Mouse (Mus musculus): Measurements from ENCODE around the gene Stoml2. TPM values are rescaled to one million over a fixed set of nuclear protein-coding genes. Genes with fewer than 3 reads are reported as not detected.

Stoml2 gene
- polyA plus RNA-seq, 1 experiment from 2014 or later: 340 TPM

DNA sequence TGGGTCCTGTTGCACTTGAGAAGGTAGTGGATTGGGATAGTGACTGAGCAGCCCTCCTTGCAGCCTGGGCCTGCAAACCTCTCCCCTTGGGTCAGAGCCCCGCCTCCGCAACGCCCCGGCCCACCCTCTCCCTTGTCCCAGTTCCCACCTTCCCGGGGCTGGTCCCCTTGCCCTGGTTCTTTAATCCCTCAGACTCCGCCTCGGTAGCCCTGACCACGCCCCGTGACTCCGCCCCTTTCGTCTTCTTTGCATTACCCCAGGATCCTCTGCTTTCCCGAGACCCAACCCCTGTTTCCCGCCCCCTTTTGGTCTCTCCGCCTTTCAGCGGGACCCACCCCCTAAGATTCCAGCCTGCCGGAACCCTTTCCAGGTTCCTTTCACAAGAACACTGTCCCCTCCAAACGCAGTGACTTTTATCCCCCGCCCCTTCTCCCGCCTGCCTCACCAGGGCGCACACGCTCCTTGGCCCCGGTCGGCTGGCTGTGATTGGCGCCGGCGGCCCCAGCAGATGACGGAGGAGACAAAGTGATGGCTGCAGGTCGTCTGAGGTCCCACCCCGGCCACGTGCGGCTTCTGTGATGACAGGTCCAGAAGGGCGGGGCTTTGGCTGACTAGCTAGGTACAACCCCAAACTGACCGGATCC is 14.3 kb upstream of the Stoml2 start, which contains the start of gene Fam214b:
TSS of gene Fam214b (minus strand) at position 562 of the 644 bp plus-strand sequence.
- no peaks in the 10 kb centered on the region for H3K27me3 ChIP-seq (ENCODE audit: insufficient read depth, low read length)
- no peaks in the 10 kb centered on the region for H3K36me3 ChIP-seq (ENCODE audit: insufficient read depth)
- peak within 1 kb of the TSS; percentile 48 for H3K9ac ChIP-seq
- ATAC-seq (ENCODE audit: insufficient read depth) (peak; percentile 93), DNase-seq (peak; percentile 99)
- H3K4me1 ChIP-seq (ENCODE audit: insufficient read depth): peaks cover 6% of the 10 kb centered on the region; the same call in 1 of the 2 replicates
- H3K4me3 ChIP-seq (ENCODE audit: low read depth, low read length): peak within 1 kb of the TSS; percentile 50
- under 1% methylated on average over 33 of the region's 33 CpGs for WGBS
- peak within 1 kb of the TSS; percentile 76 for H3K4me2 ChIP-seq
- H3K9me3 ChIP-seq (ENCODE audit: low read depth, low read length): no peaks in the 10 kb centered on the region
- TF ChIP-seq CTCF (IDR thresholded peaks at IDR 0.05; ENCODE audit: low read depth): no peak
- 0 out of 2 replicates have a peak within 1 kb of the TSS, but pooled peaks have one; percentile 65 for H3K27ac ChIP-seq (ENCODE audit: low read depth)

- 5% methylated on average over 13 of the region's 13 CpGs for WGBS
- no peaks in the 10 kb centered on the region for H3K36me3 ChIP-seq (ENCODE audit: insufficient read depth)
- peak overlapping the region; percentile 50 for H3K4me3 ChIP-seq (ENCODE audit: low read depth, low read length)
- peaks cover 6% of the 10 kb centered on the region; the same call in 1 of the 2 replicates for H3K4me1 ChIP-seq (ENCODE audit: insufficient read depth)
- H3K9ac ChIP-seq: peak overlapping the region; percentile 47
- H3K27me3 ChIP-seq (ENCODE audit: insufficient read depth, low read length): no peaks in the 10 kb centered on the region
- H3K4me2 ChIP-seq: peak overlapping the region; percentile 76
- peak; percentile 3; the same call in 1 of the 2 replicates for ATAC-seq (ENCODE audit: insufficient read depth)
- H3K9me3 ChIP-seq (ENCODE audit: low read depth, low read length): no peaks in the 10 kb centered on the region
- DNase-seq: no peak
- 0 out of 2 replicates have a peak overlapping the region, but pooled peaks have one; percentile 65 for H3K27ac ChIP-seq (ENCODE audit: low read depth)
- TF ChIP-seq CTCF (IDR thresholded peaks at IDR 0.05; ENCODE audit: low read depth): no peak
Measured at GRCm38 (mm10) chr4:43045285-43045658, 13.8 kb upstream of the Stoml2 start.

DNA sequence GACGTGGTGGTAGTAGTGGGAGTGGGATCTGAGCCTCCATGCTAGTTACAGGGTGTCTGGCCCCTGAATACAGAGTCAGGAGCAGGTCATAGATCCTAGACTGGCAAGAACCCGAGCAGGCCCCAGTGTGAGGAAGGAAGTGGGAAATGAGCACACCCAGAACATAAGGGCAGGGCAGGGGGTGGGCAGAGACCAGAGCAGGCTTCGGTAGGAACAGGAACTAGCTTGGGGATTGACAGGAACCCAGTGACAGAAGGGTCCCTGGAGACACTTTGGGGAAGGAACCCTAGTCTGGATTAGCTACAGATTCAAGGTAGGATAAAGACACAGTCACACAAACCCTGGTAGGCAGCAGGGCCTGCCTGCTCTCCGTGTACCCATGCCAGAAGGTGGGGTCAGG is 13.2 kb upstream of the Stoml2 start:
- H3K27ac ChIP-seq (ENCODE audit: low read depth): peak overlapping the region; percentile 65; the same call in 1 of the 2 replicates

DNA sequence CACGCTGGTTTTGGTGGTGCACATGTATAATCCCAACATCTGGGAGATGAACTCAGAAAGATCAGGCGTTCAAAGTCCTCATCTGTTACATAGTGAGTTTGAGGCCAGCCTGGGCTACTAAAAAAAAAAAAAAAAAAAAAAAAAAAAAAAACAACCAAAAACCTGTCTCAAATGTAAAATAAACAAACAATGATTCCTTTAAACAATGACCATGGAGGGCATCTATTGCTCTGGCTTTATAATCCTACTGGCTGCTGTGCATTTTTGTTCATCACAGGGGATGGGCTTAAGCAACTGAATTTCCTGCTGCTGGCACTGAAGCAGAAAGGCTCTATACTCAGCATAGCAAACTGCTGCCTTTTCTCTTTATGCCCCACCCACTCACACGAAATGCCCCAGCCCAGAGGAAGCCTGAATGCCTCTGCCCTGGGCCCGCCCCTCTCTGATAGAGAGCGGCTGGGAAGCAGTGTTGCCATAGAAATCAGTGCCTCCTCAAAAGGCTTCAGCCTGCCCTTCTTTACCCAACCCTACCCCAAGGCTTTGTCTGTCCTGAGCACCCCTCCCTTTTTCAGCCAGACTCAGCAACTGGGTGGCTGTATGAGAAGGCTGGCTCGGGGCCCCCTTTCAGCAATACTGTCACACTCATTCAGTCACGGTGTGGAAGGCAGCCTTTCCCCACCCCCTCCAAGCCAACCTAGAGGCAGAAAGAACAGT is 12.3 kb upstream of the Stoml2 start:
- DNase-seq: peak; percentile 85
- Histone ChIP-seq H3K4me2 (peak overlapping the region; percentile 76), H3K4me1 (ENCODE audit: insufficient read depth) (peaks cover 11% of the 10 kb centered on the region), H3K9me3 (ENCODE audit: low read depth, low read length) (no peaks in the 10 kb centered on the region), H3K36me3 (ENCODE audit: insufficient read depth) (no peaks in the 10 kb centered on the region), H3K27ac (ENCODE audit: low read depth) (peak overlapping the region; percentile 61), H3K27me3 (ENCODE audit: insufficient read depth, low read length) (no peaks in the 10 kb centered on the region), H3K9ac (no peak overlapping the region), H3K4me3 (ENCODE audit: low read depth, low read length) (no peak overlapping the region)
- 20% methylated on average over 7 of the region's 7 CpGs for WGBS
- ATAC-seq (ENCODE audit: insufficient read depth): peak; percentile 14; the same call in 1 of the 2 replicates
- TF ChIP-seq CTCF (IDR thresholded peaks at IDR 0.05; ENCODE audit: low read depth): no peak

More for the DNA sequence above, 13.2 kb upstream of the Stoml2 start:
- no peak for ATAC-seq (ENCODE audit: insufficient read depth)
- peaks cover 6% of the 10 kb centered on the region; the same call in 1 of the 2 replicates for H3K4me1 ChIP-seq (ENCODE audit: insufficient read depth)
- no peaks in the 10 kb centered on the region for H3K27me3 ChIP-seq (ENCODE audit: insufficient read depth, low read length)
- peak overlapping the region; percentile 50 for H3K4me3 ChIP-seq (ENCODE audit: low read depth, low read length)
- 17% methylated on average over 4 of the region's 4 CpGs for WGBS
- no peaks in the 10 kb centered on the region for H3K9me3 ChIP-seq (ENCODE audit: low read depth, low read length)
- TF ChIP-seq CTCF (IDR thresholded peaks at IDR 0.05; ENCODE audit: low read depth): no peak
- peak overlapping the region; percentile 76 for H3K4me2 ChIP-seq
- H3K9ac ChIP-seq: peak overlapping the region; percentile 47
- peak; percentile 18 for DNase-seq
- no peaks in the 10 kb centered on the region for H3K36me3 ChIP-seq (ENCODE audit: insufficient read depth)

DNA sequence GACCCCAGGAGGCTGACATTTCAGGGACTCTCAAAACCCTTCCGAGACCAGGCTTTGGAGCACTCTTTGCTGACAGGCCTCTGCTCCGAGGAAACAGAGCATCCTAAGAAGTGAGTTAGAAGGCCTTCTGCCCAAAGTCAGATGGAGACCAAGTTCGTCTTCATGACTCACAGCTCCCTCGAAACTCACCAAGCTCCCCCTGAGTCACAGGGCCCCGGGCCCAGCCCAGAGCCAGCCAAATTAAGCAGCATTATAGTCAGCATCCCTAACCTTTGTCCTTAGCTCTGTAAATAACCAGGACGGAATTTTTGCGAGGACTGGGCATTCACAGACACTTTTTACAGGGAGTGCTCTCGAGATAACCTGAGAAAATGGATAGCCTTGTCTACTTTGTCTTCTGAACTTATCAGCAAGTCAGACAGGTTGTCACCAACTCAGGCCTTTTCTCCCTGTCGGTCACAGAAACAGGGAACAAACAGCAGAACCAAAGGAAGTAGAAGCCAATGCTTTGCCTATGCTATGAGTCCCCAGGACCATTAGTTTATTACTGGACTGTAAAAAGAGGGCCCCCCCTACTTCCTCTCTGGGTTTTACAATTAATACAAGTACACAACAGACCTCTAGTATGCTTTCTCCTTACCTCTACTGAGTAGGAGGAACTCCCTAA is 9.5 kb upstream of the Stoml2 start:
- H3K36me3 ChIP-seq (ENCODE audit: insufficient read depth): peaks cover 9% of the 10 kb centered on the region
- DNase-seq: no peak
- H3K4me2 ChIP-seq: no peak overlapping the region
- ATAC-seq (ENCODE audit: insufficient read depth): no peak
- no peak overlapping the region for H3K4me3 ChIP-seq (ENCODE audit: low read depth, low read length)
- no peaks in the 10 kb centered on the region for H3K27me3 ChIP-seq (ENCODE audit: insufficient read depth, low read length)
- H3K27ac ChIP-seq (ENCODE audit: low read depth): no peak overlapping the region; the same call in 1 of the 2 replicates
- no peaks in the 10 kb centered on the region for H3K9me3 ChIP-seq (ENCODE audit: low read depth, low read length)
- H3K4me1 ChIP-seq (ENCODE audit: insufficient read depth): peaks cover 11% of the 10 kb centered on the region
- TF ChIP-seq CTCF (IDR thresholded peaks at IDR 0.05; ENCODE audit: low read depth): no peak
- 60% methylated on average over 9 of the region's 9 CpGs for WGBS
- no peak overlapping the region for H3K9ac ChIP-seq

GRCm38 (mm10) chr4:43040114-43040572 is 8.6 kb upstream of the Stoml2 start:
- no peak for TF ChIP-seq CTCF (IDR thresholded peaks at IDR 0.05; ENCODE audit: low read depth)
- peak overlapping the region; percentile 80 for H3K9ac ChIP-seq
- peaks cover 11% of the 10 kb centered on the region for H3K4me1 ChIP-seq (ENCODE audit: insufficient read depth)
- H3K27ac ChIP-seq (ENCODE audit: low read depth): peak overlapping the region; percentile 44
- DNase-seq (peak; percentile 98), ATAC-seq (ENCODE audit: insufficient read depth) (peak; percentile 97)
- peak overlapping the region; percentile 81 for H3K4me2 ChIP-seq
- peaks cover 12% of the 10 kb centered on the region for H3K36me3 ChIP-seq (ENCODE audit: insufficient read depth)
- no peaks in the 10 kb centered on the region for H3K27me3 ChIP-seq (ENCODE audit: insufficient read depth, low read length)
- no peaks in the 10 kb centered on the region for H3K9me3 ChIP-seq (ENCODE audit: low read depth, low read length)
- peak overlapping the region; percentile 63 for H3K4me3 ChIP-seq (ENCODE audit: low read depth, low read length)
- WGBS: under 1% methylated on average over 25 of the region's 25 CpGs

All from lung, embryonic 14.5 days (tissue).